Mouse (Mus musculus): ENCODE measurements around the gene 2300002M23Rik. TPM values are rescaled to one million over a fixed set of nuclear protein-coding genes. Genes with fewer than 3 reads are reported as not detected.
A peak's percentile ranks its signal among the peaks of the same experiment; 100 is the strongest.

The 2300002M23Rik gene
- polyA plus RNA-seq, 1 experiment from 2014 or later = 0.27 TPM

DNA sequence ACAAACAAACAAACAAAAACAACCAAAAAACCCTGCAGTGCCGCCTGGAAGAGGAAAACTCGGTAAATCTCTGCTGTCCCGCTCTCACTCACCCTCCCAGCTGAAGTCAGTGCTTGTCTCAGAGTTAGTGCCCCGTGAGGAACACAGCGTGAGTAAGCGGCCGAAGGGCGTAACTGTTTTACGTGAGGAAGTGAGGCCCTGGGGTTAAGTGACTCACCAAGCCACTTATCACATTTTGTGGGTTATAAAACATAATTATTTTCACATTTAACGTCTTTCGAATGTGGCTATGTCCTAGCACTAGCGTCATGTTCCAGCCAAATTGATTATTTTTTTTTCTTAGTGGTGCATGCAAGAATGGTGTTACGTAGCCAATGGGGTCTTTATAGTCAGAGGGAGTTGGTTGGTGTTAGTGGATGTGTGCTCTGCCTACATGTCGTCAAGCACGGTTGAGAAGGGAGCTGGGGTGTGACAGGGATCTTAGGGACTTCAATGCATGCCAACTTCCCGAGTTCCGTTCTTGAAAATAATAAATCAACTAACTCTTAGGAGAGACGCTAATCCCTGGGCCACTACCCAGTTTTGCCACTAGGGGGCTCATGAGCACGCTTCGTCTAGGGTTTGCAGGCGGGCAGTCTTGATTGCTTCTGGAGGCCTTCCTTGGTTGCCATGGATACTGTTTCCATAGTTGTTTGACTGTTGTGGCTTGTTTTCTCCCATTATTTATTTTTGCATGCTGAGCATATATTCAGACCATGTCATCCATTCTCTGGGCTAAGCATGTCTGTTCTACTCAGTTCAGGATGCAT is 23.4 kb downstream of the 2300002M23Rik start:
- Histone ChIP-seq H3K9me3 (0 out of 2 replicates have a peak, but pooled peaks cover 4% of the 10 kb centered on the region), H3K27ac (no peak overlapping the region), H3K36me3 (no peaks in the 10 kb centered on the region), H3K9ac (no peak overlapping the region), H3K4me2 (peak overlapping the region; percentile 17; the same call in 1 of the 2 replicates), H3K4me1 (peaks cover 6% of the 10 kb centered on the region; the same call in 1 of the 2 replicates), H3K27me3 (no peaks in the 10 kb centered on the region), H3K4me3 (no peak overlapping the region)
- ATAC-seq (ENCODE audit: insufficient number of reproducible peaks, insufficient read depth, low FRiP score, low TSS enrichment, low read depth) = no peak; the same call in 1 of the 2 replicates
- 43% methylated on average over 21 of the region's 21 CpGs for WGBS

- 94% methylated on average over 7 of the region's 7 CpGs for WGBS
- H3K4me1 ChIP-seq = peaks cover 6% of the 10 kb centered on the region; the same call in 1 of the 2 replicates
- no peak for ATAC-seq (ENCODE audit: insufficient number of reproducible peaks, insufficient read depth, low FRiP score, low TSS enrichment, low read depth)
- no peaks in the 10 kb centered on the region for H3K27me3 ChIP-seq
- H3K9ac ChIP-seq = no peak overlapping the region
- H3K4me2 ChIP-seq = no peak overlapping the region
- no peaks in the 10 kb centered on the region for H3K36me3 ChIP-seq
- H3K27ac ChIP-seq = no peak overlapping the region
- H3K4me3 ChIP-seq = no peak overlapping the region
- H3K9me3 ChIP-seq = 0 out of 2 replicates have a peak, but pooled peaks cover 4% of the 10 kb centered on the region
These were observed 23.9 kb downstream of the 2300002M23Rik start for GRCm38 (mm10) chr17:35591219-35591578.

- no peak overlapping the region for H3K27ac ChIP-seq
- H3K9me3 ChIP-seq = 0 out of 2 replicates have a peak, but pooled peaks cover 4% of the 10 kb centered on the region
- H3K4me3 ChIP-seq = no peak overlapping the region
- WGBS = 90% methylated on average over 15 of the region's 15 CpGs
- H3K36me3 ChIP-seq = no peaks in the 10 kb centered on the region
- no peaks in the 10 kb centered on the region for H3K27me3 ChIP-seq
- peaks cover 6% of the 10 kb centered on the region; the same call in 1 of the 2 replicates for H3K4me1 ChIP-seq
- no peak overlapping the region for H3K4me2 ChIP-seq
- no peak overlapping the region for H3K9ac ChIP-seq
- ATAC-seq (ENCODE audit: insufficient number of reproducible peaks, insufficient read depth, low FRiP score, low TSS enrichment, low read depth) = no peak
These were observed 24.5 kb downstream of the 2300002M23Rik start for GRCm38 (mm10) chr17:35591731-35592130.

GRCm38 (mm10) chr17:35592131-35592530 is 24.9 kb downstream of the 2300002M23Rik start:
- Histone ChIP-seq H3K4me1 (peaks cover 6% of the 10 kb centered on the region; the same call in 1 of the 2 replicates), H3K27ac (no peak overlapping the region), H3K27me3 (no peaks in the 10 kb centered on the region), H3K4me2 (no peak overlapping the region), H3K9ac (no peak overlapping the region), H3K9me3 (0 out of 2 replicates have a peak, but pooled peaks cover 3% of the 10 kb centered on the region), H3K4me3 (no peak overlapping the region), H3K36me3 (no peaks in the 10 kb centered on the region)
- no peak for ATAC-seq (ENCODE audit: insufficient number of reproducible peaks, insufficient read depth, low FRiP score, low TSS enrichment, low read depth)
- WGBS = 81% methylated on average over 9 of the region's 9 CpGs

GRCm38 (mm10) chr17:35593786-35594185 is 26.5 kb downstream of the 2300002M23Rik start:
- H3K27me3 ChIP-seq = no peaks in the 10 kb centered on the region
- no peak overlapping the region for H3K9ac ChIP-seq
- H3K9me3 ChIP-seq = no peaks in the 10 kb centered on the region
- no peak overlapping the region for H3K4me2 ChIP-seq
- no peak overlapping the region for H3K4me3 ChIP-seq
- H3K36me3 ChIP-seq = no peaks in the 10 kb centered on the region
- H3K4me1 ChIP-seq = peaks cover 6% of the 10 kb centered on the region; the same call in 1 of the 2 replicates
- ATAC-seq (ENCODE audit: insufficient number of reproducible peaks, insufficient read depth, low FRiP score, low TSS enrichment, low read depth) = no peak
- no peak overlapping the region for H3K27ac ChIP-seq
- WGBS = 35% methylated on average over 4 of the region's 4 CpGs

GRCm38 (mm10) chr17:35594456-35594855 is 27.2 kb downstream of the 2300002M23Rik start:
- Histone ChIP-seq H3K9me3 (no peaks in the 10 kb centered on the region), H3K4me1 (peaks cover 6% of the 10 kb centered on the region; the same call in 1 of the 2 replicates), H3K27me3 (no peaks in the 10 kb centered on the region), H3K4me2 (no peak overlapping the region), H3K27ac (no peak overlapping the region), H3K4me3 (no peak overlapping the region), H3K36me3 (no peaks in the 10 kb centered on the region), H3K9ac (no peak overlapping the region)
- ATAC-seq (ENCODE audit: insufficient number of reproducible peaks, insufficient read depth, low FRiP score, low TSS enrichment, low read depth) = no peak
- WGBS = 83% methylated on average over 7 of the region's 7 CpGs

DNA sequence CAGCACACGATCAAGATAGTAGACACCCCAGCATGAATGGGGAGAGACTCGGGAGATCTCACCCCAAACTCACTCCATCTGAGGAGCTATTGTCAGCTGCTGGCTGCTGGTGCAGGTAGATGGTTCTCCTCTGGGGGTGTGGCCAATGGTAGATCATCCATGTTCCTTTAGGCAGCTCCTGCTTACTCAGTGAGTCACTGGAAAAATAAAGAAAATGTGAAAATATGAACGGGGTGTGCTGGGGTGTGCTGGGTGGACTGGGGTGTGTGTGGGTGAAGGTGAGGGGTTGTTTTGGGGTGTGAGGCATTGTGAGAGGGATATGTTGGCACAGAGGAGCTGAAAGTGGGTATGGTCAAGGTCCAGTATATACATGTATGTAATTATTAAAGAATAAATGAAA is 30.1 kb downstream of the 2300002M23Rik start:
- no peak overlapping the region for H3K4me2 ChIP-seq
- no peak for ATAC-seq (ENCODE audit: insufficient number of reproducible peaks, insufficient read depth, low FRiP score, low TSS enrichment, low read depth)
- WGBS = 89% methylated on average over 3 of the region's 3 CpGs
- H3K36me3 ChIP-seq = no peaks in the 10 kb centered on the region
- H3K4me1 ChIP-seq = no peaks in the 10 kb centered on the region
- 0 out of 2 replicates have a peak, but pooled peaks cover 1% of the 10 kb centered on the region for H3K27me3 ChIP-seq
- no peak overlapping the region for H3K27ac ChIP-seq
- no peak overlapping the region for H3K4me3 ChIP-seq
- no peak overlapping the region for H3K9ac ChIP-seq
- no peaks in the 10 kb centered on the region for H3K9me3 ChIP-seq

GRCm38 (mm10) chr17:35601249-35601648 is 34.0 kb downstream of the 2300002M23Rik start, which contains the start of gene Sfta2:
Sfta2 (plus strand) TSS chr17:35601549.
- Histone ChIP-seq H3K4me3 (no peak within 1 kb of the TSS), H3K9ac (no peak within 1 kb of the TSS), H3K4me1 (no peaks in the 10 kb centered on the region), H3K36me3 (no peaks in the 10 kb centered on the region), H3K4me2 (peak within 1 kb of the TSS; percentile 2; the same call in 1 of the 2 replicates), H3K9me3 (no peaks in the 10 kb centered on the region), H3K27ac (no peak within 1 kb of the TSS; the same call in 1 of the 2 replicates), H3K27me3 (0 out of 2 replicates have a peak, but pooled peaks cover 4% of the 10 kb centered on the region)
- ATAC-seq (ENCODE audit: insufficient number of reproducible peaks, insufficient read depth, low FRiP score, low TSS enrichment, low read depth) = no peak
- 53% methylated on average over 2 of the region's 2 CpGs for WGBS

DNA sequence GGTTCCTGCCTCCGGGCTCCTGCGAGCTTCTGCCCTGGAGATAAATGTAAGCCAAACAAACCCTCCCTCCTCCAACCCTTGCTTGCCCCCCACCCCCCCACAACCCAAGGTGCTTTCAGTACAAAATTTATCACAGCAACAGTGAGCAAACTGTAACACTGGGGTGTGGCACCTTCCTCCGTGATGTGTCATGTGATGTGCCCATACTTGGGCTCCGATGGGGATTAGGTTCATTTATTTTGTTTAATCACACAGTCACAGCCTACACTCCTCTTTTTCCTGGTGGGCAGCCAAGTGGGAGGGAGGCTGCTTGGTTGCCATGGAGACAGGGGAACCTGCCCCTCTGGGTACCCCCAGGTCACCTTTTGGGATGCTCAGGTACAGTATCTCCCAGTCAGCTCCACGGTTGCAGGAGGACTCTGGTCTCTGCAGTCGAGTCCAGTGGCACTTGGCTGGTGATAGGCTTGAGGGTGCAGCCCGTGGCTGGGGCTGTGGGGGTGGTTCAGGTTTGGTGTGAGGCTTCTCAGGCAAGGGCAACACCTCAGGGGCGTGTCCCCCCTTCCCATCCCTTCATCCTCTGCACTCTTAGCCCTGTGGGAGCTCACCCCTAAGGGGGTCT is 34.6 kb downstream of the 2300002M23Rik start:
- no peak overlapping the region for H3K27ac ChIP-seq
- no peak overlapping the region for H3K9ac ChIP-seq
- H3K9me3 ChIP-seq = no peaks in the 10 kb centered on the region
- H3K4me1 ChIP-seq = no peaks in the 10 kb centered on the region
- no peak for ATAC-seq (ENCODE audit: insufficient number of reproducible peaks, insufficient read depth, low FRiP score, low TSS enrichment, low read depth)
- H3K36me3 ChIP-seq = no peaks in the 10 kb centered on the region
- 0 out of 2 replicates have a peak, but pooled peaks cover 4% of the 10 kb centered on the region for H3K27me3 ChIP-seq
- 45% methylated on average over 8 of the region's 8 CpGs for WGBS
- H3K4me3 ChIP-seq = no peak overlapping the region
- H3K4me2 ChIP-seq = peak overlapping the region; percentile 2; the same call in 1 of the 2 replicates

DNA sequence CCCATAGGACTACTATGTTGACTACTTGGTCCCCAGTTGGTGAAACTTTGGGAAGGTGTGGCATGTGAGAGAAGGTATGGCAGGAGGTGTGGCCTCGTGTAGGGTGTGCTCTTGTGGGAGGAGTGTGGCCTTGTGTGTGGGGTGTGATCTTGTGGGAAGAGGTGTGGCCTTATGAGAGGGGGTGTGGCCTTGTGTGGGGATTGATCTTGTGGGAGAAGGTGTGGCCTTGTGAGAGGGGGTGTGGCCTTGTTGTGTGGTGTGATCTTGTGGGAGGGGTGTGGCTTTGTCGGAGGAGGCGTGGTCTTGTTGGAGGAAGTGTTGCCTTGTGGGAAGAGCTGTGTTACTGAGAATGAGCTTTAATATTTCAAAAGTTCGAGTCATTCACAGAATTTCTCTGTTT is 49.9 kb downstream of the 2300002M23Rik start:
- WGBS = 76% methylated on average over 4 of the region's 4 CpGs
- Histone ChIP-seq H3K27ac (no peak overlapping the region), H3K4me3 (no peak overlapping the region), H3K27me3 (no peaks in the 10 kb centered on the region), H3K9ac (no peak overlapping the region), H3K9me3 (no peaks in the 10 kb centered on the region), H3K4me1 (no peaks in the 10 kb centered on the region), H3K4me2 (no peak overlapping the region), H3K36me3 (no peaks in the 10 kb centered on the region)
- no peak for ATAC-seq (ENCODE audit: insufficient number of reproducible peaks, insufficient read depth, low FRiP score, low TSS enrichment, low read depth)

Measured in embryonic facial prominence, embryonic 13.5 days (tissue).